Mouse (Mus musculus) adrenal gland, postnatal 25 days (tissue): ENCODE data around the gene Fam160b1. TPM values are rescaled to one million over a fixed set of nuclear protein-coding genes. Genes with fewer than 3 reads are reported as not detected.

Experiments used
- DNase-seq: peaks from one replicate; pipeline ENCODE4 v3.0.0; 2021; ENCODE audit warnings: mixed read lengths
- total RNA-seq: library from RNA; stranded (reverse); gene quantifications from 2 replicates; pipeline ENCODE4 v1.2.3, GENCODE M21; 2021

Gene Fam160b1
- total RNA-seq, 1 experiment from 2014 or later = 23.5 TPM

DNA sequence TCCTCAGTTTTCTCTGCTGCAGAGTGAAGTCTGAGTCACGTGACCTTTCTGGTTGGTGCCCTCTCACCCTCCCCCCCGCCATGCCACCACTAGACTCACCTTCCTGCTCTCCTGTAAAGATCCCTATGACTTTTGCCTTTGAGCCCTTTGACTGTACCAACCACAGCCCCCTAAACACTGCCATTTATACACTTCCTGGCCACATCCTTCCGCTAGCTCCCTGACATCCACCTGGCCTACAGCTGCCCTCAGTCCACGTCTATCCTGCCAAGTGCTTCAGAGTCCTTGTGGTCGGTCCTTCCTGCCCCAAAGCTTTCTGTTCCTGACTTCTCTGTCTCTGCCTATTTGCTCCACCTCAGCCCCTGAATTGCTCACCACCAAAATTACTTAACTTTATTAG, 16.6 kb upstream of the Fam160b1 start:
- no peak for DNase-seq

DNA sequence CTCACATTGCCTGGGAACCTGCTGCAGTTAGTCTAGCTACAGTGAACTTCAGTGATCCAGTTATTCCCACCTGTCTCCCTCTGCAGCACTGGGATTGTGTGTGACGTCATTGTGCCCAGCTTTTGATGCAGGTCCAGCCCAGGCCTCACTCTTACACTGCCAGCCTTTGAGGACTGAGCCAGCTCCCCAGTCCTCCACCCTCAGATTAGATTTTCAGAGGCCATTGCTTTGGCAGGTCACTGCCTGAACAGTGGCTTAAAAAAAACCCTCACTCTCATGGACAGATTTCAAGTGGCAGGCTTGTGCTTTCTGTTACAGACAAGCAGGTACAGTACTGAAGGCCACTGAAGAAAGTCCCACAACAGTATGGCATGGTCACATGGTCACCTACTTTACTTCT, 15.8 kb upstream of the Fam160b1 start:
- no peak for DNase-seq

DNA sequence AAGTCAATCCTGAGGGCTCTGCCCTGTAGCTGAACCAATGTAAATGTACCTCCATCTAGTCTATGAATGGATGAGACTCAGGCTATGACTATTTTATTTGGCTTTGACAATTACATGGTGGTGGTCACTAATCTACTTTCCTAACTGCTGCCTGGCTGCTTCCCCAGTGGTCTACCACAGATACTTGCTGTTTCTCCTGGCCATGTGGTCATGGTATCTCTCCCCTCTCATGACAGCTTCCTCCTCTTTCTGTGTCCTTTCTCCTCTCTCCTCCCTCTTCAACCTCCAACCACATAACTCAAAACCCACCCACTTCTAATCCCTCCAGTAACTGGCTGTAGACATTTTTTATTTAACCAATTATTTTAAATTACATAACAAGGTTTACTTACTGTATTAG, 11.4 kb upstream of the Fam160b1 start:
- DNase-seq = no peak

DNA sequence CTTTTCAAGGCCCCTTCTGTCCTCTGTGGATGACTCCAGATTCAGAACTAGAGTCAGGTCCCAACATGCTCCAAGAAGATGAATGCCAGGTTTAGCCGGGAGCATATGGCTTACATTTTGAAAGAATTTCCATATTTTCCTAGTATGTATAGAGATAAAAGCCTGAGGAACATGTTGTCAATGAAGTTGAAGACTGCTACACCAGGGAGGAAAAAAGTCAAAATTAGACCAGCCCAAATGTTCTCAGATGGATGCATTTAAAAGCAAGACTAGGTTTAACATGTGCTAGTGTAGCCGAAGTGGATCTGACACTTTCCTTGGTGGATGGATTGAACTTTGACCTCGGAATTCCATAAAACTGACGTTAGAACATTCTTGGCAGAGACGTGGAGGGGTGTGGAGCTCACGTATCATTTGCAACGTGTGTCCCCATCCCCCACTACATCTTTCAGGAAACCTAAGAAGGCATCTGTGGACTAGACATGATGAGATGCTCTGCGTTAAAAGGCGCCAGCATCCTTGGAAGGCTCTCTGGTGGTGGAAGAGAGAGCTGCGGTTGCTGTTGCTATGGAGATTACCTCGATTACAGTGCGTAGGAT, 8.0 kb upstream of the Fam160b1 start:
- no peak for DNase-seq

DNA sequence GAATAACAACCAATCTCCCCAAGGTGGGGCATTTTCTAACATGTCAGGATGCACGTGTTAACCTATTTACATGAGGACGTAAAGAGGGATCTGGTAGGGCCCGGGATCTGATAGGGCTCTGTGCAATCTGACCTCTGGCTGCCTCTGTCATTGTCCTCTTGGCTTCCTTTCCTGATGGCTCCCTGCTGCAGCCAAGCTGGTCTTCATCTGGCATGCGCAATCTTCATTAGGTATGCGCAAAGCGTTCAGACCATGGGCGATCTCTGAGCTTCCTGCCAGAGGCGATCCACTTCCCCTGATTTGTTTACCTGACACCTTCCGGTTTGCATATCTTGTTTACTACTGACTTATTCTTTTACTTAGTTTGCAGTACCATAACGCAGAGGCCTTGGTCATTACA, 7.3 kb upstream of the Fam160b1 start:
- DNase-seq = no peak

DNA sequence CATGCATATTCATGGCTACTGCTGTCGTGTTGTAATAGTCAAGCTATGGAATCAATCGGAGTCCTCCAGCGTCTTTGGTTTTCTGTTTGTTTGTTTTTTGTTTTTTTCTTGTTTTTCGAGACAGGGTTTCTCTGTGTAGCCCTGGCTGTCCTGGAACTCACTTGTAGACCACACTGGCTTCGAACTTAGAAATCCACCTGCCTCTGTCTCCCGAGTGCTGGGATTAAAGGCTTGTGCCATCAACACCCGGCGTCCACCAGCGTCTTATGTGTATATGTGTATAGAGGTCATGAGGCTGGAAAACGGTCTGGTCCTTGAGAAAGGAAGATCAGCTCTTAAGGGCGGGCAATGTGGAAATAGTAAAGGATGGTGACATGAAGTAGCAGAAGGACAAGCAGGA, 6.4 kb upstream of the Fam160b1 start:
- DNase-seq = no peak

DNA sequence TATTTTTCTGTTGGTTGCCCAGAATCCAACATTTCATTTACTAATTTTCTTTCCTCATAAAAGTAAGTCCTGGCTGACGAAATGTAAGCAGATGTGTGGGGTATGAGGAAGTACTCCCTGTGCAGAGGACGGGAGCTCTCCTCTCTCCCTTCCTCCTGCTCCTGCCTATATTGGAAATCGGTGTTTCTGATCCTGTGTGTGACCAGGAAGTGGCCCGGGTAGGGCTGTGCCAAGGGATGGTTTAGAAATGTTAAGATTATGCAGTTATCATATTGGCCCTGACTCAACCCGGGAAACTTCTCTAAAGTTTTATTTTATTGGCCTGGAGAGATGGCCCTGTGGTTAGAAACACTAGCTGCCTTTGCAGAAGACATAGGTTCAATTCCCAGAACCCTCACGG, 5.8 kb upstream of the Fam160b1 start:
- no peak for DNase-seq

DNA sequence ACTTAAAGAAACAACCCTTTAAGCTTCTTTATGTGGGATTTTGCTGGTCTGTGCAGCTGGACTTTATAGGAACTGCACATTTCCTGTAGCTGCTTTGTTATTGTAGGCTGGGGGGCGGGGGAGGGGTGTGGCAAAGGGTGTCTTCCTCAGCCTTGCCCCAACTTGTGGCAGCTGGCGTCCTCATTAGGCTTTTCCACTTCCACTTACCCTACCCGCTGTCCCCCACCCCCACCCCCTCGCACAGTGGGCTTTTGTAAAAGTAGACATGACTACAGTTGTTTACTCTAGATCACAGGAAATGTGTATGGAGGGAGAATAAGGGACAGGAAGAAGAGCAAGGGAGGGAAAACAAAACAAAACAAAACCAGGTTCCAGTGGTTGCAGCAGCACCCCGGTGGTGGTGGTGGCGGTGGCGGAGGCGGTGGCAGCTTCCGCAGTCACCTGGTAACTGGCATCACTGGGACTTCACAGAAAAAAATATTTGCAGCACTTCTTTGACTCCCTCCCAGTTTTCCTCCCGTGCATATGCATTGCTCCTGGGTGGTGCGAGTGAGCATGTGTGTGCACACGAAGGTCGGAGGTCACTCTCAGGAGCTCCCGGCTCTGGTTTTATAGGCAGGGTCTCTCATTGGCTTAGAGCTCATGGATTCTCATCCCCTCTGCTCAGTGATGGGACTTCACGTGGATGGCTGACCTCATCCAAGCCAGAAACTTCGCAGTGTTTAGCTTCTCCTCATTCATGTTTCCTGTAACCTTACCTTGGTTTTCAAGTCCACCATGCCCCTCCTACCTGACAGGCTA, 4.8 kb upstream of the Fam160b1 start:
- no peak for DNase-seq

DNA sequence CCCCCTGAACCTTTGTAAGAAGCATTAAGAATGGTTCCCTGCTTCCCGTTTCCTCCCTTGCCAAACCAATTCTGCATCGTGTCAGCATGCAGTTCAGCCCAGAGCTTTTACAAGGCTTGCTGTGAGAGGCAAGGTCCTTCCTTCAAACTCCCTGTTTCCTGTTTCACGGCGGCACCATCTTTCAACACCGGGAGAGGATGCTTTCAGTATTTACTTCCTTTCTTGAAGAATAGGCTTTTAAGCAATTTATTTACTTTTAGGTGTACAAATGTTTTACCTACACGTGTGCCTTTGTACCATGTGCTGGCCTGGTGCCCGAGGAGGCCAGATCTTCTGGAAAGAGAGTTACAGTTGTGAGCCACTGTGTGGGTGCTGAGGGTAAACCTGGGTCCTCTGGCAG, 4.2 kb upstream of the Fam160b1 start:
- no peak for DNase-seq

DNA sequence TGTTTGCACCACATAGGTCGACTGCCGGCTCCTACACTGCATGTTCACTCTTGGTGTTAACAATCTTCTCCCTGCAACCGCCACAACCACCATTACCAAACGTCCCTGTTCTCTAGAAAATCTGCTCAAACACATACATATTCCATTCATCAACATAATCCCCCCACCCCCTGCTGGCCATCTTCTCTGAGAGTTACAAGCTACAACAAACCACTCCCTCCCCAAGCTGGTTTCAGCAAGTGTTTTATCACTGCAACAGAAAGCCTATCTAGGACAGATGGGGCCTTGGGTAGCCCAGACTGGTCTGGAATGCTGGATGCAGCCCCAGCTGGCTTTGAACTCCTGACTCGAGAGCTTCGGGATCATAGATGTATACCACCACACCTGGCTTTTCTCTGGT, 3.2 kb upstream of the Fam160b1 start:
- no peak for DNase-seq

DNA sequence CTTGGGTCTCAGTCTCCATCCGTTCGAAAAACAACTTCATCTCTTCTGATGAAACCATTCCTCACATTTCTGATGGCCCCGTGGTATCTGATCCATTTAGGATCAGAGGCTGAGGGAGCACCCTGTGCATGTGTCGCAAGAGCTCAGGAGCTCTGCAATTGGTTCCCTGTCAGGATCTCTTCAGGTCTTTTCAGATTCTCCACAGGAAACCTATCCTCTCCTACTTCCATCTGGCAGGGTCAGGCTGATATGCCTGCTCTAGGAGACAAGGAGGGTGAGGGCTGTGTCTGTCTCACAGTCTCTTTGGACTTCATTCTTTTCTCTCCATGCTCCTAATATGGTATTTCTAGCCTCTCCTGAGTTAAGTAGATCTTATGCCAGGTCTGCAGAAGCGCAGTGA, 2.7 kb upstream of the Fam160b1 start:
- no peak for DNase-seq

DNA sequence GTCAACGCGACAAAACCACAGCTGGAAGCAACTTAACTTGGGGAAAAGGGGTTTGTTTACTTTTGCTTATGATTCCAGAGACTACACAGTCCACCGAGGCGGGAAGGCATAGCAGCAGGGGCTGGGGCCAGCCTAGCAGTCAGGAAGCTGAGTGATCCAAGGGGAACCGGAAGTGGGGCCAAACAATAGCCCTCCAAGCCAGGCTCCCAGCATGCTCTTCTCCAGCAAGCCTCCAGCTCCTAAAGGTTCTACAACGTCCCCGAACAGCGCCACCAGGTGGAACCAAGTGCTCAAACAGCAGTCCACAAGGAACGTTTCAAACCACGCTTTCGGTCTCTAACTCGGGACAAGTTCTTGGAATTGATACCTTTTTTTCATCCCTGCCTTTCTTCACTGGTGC, 2.2 kb upstream of the Fam160b1 start:
- peak; percentile 65 for DNase-seq

DNA sequence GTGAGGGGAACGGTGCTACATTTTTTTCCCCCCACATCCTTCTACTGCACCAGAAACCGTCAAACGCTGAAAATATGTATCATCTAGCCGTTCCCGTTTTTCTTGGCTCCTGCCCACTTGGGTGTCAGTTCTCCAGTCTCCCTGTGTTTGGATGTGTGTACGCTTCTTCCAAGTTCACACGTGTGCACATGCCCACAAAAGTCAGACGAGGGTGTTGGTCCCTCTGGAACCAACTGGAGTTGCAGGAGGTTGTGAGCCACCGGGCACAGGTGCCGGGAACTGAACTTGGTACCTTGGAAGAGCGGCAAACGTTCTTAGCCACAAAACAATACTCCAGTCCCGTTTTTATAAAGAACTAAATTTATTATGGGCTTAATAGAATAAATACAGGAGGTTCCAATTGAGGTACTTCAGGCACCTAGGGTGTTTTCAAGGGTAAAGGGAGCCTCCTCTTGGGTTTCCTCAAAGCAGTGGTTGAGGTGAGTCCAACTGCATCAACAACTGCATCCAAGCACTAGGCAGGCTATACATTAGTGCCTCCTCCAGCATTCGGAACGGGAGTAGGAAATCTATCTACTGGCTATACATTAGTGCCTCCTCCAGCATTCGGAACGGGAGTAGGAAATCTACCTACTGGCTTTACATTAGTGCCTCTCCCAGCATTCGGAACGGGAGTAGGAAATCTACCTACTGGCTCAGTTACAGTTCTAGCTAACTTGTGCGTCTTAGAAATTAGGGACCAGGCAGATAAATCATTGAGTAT, 1.5 kb upstream of the Fam160b1 start:
- no peak for DNase-seq

DNA sequence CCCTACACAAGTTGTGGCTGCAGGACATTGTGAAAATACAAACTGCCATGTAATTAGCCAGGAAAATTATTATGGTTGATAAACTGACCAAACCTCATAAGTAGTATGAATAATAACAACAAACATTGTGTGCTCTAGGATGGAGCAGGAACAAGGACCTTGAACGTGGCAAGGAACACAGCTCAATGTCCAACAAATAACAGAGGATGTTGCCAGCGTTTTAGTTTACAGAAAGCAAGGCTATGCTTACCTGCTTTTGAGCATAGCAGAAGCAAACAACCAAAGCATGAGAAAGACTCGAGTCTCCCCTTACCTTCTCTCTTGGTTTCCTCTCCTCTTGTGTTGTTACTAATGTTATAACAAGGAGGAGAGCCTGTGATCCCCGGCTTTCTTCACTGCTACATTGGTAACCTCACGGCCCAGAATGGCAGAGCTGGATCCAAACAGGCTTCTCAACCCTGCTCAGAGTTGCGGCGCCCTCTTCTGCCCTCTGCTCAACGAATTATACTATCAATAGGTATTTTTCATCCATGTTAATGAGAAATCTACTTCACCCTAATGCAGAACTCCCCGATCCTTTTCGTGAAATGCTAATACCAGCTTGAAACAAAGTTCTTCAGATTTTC, 666 bp upstream of the Fam160b1 start:
- peak; percentile 40 for DNase-seq

DNA sequence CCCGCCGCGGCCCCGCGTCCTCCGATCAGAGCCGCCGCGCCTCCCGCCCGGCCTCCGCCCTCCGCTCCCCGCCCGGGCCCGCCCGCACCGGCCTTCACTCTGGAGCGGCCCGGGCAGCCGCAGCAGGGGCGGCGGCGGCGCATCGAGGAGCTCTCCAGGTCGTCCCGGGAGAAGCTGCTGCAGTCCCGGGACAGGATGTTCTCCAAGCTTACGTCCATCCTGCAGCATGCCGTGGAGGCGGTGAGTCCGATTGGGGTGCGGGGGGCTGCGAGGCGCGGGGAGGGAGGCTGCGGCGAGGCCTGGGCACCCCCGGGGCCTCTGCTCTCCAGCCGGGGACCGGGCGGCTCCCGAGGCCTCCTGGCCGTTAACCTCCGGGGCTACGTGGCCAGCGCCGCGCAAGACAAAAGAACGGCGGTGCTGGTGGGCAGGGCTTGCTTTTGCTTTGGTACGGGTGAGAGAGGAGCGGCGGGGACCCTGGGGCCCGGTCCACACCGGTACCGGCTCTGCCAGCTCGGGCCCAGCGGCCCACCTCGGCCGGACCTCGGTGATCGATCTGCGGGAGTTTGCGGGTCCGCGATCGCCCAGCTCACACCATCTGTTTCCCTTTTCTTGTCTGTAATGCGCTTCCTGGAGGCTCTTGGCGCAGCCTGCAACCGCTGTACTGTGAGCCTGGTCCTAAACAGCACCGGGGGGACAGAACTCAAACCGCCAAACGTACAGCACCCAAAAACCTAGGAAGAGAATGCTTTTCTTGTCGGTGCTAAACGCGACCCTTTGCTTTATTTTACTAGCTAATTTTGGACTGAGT, 855 bp downstream of the Fam160b1 start:
- peak; percentile 62 for DNase-seq

DNA sequence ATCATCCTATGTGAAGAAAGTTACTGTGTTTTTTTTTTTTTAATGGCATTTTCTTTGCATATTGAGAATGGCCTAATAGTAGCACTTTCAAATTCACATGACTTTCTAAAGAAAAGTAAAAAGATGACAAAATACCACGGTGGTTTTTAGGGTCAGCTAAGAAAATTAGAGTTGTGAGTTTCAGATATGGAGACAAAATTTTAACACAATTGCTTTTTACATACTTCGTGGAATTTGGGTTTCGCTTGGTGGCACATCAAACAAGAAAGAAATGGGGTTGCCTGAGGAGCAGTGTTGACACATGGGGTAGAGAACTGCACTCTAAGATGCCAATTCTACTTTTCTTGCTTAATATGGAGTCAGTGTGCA, 1.4 kb downstream of the Fam160b1 start:
- no peak for DNase-seq

DNA sequence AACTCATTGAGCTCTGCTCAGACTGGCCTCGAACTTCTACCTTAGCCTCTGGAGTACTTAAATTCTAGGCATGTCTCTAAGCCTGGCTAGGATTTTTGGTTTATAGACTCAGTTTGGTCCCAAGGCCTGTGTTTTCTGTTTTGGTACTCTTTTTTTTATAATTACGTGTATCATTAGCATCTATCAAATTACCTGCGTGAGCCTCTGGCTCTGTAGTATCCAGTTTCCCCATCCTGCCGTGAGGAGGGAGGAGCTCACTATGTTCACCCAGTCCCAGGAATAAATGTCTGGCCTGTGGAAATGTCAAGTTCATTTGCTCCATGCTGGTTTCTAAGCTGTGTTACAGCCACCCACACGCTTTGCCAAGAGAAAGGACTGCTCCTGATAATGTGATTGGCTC, 2.1 kb downstream of the Fam160b1 start:
- no peak for DNase-seq

DNA sequence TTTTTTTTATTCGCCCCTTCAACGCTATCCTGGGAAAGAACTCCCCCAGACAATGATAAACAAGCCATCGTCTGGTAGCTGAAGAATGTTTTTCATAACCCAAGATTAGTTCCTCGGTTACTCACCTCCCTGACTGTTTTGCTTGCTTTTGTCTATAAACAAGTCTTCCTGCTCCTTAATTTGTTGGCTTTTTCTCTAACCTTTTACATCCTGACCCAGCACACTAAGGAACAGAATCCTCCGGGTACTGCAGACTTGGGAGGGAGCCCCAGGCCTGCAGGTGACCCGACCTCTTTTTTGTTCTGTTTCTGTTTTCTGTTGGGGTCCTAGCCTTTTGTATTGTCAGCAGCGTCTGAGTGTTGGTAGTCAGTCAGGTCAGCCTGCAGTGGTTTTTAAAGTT, 2.6 kb downstream of the Fam160b1 start:
- no peak for DNase-seq

DNA sequence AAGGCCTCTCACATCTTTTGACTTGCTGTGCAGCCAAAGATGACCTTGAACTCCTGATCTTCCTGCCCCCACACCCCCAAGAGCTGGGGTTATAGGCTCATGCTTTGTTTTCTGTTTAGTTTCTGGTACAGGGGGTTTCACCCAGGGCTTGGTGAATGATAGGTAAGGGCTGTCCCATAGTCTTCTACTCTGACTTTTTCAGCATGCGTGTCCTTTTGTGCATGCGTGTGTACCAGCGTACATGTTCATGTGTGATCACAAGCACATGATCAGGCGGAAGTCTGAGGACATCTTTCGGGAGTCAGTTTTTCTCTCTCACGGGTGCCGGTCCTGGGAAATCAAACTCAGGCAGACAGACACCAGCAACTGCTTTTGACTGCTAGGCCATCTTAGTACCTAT, 3.1 kb downstream of the Fam160b1 start:
- no peak for DNase-seq

DNA sequence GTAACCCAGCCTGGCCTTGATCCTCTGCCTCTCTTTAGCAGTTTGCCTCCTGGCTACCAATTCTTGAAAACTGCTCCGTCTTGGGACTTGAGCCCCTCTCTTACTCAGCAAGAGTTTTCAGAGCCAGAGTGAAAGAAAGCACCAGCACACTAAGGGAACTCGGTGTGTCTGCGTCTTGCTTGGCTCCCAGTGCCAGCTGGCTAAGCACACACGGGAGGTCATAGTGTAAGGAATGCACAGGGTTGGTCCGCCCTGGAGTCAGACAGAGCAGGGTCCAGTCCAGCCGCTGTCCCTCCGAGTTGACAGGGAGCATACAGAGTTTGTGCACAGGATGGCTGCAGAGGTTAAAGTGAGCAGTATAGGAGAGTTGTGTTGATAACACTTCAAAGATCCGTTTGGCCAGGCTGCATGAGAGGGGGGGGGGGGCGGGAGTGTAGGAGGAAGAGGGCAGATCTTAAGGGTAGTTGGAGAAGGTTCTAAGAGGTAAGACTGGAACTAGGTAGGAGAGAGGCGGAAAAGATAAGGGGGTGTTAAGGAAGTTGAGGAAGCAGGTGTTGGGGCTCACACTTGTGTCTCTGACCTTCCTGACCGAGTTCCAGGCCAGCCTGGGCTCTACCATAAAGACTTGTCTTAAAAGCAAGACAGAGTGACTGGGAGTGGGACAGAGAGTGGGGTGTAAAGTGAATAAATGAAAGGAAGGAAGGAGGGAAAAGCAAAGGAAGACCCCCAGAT, 4.6 kb downstream of the Fam160b1 start:
- peak; percentile 28 for DNase-seq

DNA sequence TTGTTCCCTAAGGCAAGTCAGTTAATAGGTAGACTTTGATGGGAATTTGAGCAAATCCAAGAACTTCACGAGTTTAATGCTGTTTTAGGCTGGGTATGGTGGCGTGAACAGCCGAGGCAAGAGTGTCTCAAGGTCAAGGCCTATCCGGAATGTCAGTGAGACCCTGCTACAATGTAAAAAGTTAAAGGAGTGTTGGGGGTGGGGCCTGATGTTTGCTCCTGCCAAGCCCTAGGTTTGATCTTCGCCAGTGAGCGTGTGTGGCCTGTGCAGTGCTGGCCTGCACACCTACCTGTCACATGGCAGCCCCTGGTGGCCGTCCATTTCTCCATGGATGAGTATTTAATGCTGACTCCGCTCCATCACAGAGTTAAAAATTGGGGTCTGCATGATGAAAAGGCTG, 5.5 kb downstream of the Fam160b1 start:
- no peak for DNase-seq

DNA sequence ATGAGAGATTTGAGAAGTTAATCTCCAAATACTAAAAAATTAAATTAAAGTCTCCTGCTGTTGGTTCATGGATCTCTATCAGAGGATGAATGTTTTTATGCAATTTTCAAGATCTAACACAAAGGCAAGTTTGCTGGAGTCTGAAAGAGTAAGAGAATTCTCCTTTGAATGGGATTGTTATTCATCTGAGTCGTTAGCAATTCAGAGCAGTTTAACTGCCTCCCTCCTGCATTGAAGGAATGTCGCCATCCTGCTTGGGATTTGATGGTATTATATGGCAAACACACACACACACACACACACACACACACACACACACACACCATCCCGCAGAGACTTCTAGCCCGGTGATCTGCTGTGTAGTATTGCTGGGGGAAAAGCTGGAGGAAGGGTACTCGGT, 6.1 kb downstream of the Fam160b1 start:
- no peak for DNase-seq
